Comparison of ENCODE assay signal across 12 mouse cellular contexts in the genomic region with DNA sequence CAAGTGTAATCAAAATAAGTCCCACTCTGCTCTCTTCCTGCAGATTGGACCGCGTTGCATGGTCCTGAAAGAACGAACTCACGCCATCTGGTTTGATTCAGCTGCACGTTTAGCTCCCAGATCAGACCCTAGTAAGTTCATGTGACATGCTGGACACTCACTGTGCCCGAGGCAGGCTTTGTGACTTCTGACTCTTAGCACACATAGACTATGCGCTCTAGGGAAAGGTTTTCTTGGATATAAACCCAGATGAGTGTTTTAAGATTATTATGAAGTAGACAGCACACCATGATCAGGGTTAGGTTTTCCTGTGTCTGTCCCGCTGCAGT. TPM values are rescaled to one million over a fixed set of nuclear protein-coding genes. Genes with fewer than 3 reads are reported as not detected.
DNase-seq lines count a peak whose midpoint lies in the region; ATAC-seq and TF ChIP-seq lines count a peak whose summit lies in the region.
"Had no signal": no experiment of that assay in that cellular context is flagged by ENCODE, and none has a peak within 500 bp of the region (broad histone marks: within the 10 kb centered on the region; RNA-seq: fewer than 3 reads in every experiment).

No protein-coding gene starts in this region.

- H3K27me3 ChIP-seq in heart, embryonic 16.5 days (ENCODE audit: control insufficient read depth, insufficient read depth, low read length) = no peaks in the 10 kb centered on the region
- no peaks in the 10 kb centered on the region for H3K27me3 ChIP-seq in testis, adult 2 months (ENCODE audit: control insufficient read depth, insufficient read depth, low read length)
- H3K27me3 ChIP-seq in limb, embryonic 13.5 days = no peaks in the 10 kb centered on the region
- no peaks in the 10 kb centered on the region for H3K27me3 ChIP-seq in forebrain, embryonic 11.5 days (ENCODE audit: control insufficient read depth, insufficient read depth, low read length)
- H3K27me3 ChIP-seq: neural tube, embryonic 12.5 days had no signal

- no peak for TF ChIP-seq CTCF in testis, adult 2 months (IDR thresholded peaks at IDR 0.05; ENCODE audit: control insufficient read depth, insufficient read depth, insufficient replicate concordance, low read depth, low read length)

- peaks cover 16% of the 10 kb centered on the region for H3K4me1 ChIP-seq in heart, embryonic 16.5 days (ENCODE audit: control insufficient read depth, insufficient read depth, low read length)
- no peaks in the 10 kb centered on the region; the same call in 1 of the 2 replicates for H3K4me1 ChIP-seq in testis, adult 2 months (ENCODE audit: control insufficient read depth, insufficient read depth, low read length)
- peaks cover 29% of the 10 kb centered on the region for H3K4me1 ChIP-seq in limb, embryonic 13.5 days
- 0 out of 2 replicates have a peak, but pooled peaks cover 2% of the 10 kb centered on the region for H3K4me1 ChIP-seq in forebrain, embryonic 11.5 days (replicated peaks; ENCODE audit: control insufficient read depth, insufficient read depth, low read length)

- TF ChIP-seq POLR2A in testis, adult 2 months (IDR thresholded peaks at IDR 0.05; ENCODE audit: control insufficient read depth, low read depth, low read length) = no peak

- H3K27ac ChIP-seq in heart, embryonic 16.5 days (ENCODE audit: low read length) = peak overlapping the region; percentile 82
- peak overlapping the region; percentile 12; the same call in 1 of the 2 replicates for H3K27ac ChIP-seq in testis, adult 2 months (ENCODE audit: control insufficient read depth, insufficient read depth, low read depth, low read length)
- peak overlapping the region; percentile 70 for H3K27ac ChIP-seq in limb, embryonic 13.5 days
- no peak overlapping the region for H3K27ac ChIP-seq in forebrain, embryonic 11.5 days (ENCODE audit: low read depth, low read length)
- H3K27ac ChIP-seq: neural tube, embryonic 12.5 days had no signal

- peak overlapping the region; percentile 34 for H3K4me3 ChIP-seq in heart, embryonic 16.5 days (ENCODE audit: low read length)
- H3K4me3 ChIP-seq in testis, adult 2 months (ENCODE audit: control insufficient read depth, low read depth, low read length) = no peak overlapping the region
- peak overlapping the region; percentile 27 for H3K4me3 ChIP-seq in limb, embryonic 13.5 days
- H3K4me3 ChIP-seq in forebrain, embryonic 11.5 days (ENCODE audit: low read depth, low read length) = no peak overlapping the region
- H3K4me3 ChIP-seq: erythroblast, embryonic 14.5 days; neural tube, embryonic 12.5 days had no signal

- peak overlapping the region; percentile 65 for H3K4me2 ChIP-seq in heart, embryonic 16.5 days (ENCODE audit: low read depth, low read length)
- peak overlapping the region; percentile 59 for H3K4me2 ChIP-seq in limb, embryonic 13.5 days (replicated peaks)
- H3K4me2 ChIP-seq in forebrain, embryonic 11.5 days (ENCODE audit: low read depth, low read length, severe bottlenecking) = no peak overlapping the region
- H3K4me2 ChIP-seq: neural tube, embryonic 12.5 days had no signal

- ATAC-seq in heart, embryonic 16.5 days (replicated peaks; ENCODE audit: extremely low read depth, insufficient read depth, low FRiP score) = peak; percentile 68
- no peak; the same call in 1 of the 2 replicates for ATAC-seq in limb, embryonic 13.5 days (ENCODE audit: low FRiP score, low read depth)
- ATAC-seq in forebrain, embryonic 11.5 days (replicated peaks; ENCODE audit: low FRiP score) = no peak

- 15% methylated on average over 8 of the region's 8 CpGs for WGBS in heart, embryonic 16.5 days
- WGBS in limb, embryonic 13.5 days = 17% methylated on average over 8 of the region's 8 CpGs
- WGBS in forebrain, embryonic 11.5 days = 76% methylated on average over 8 of the region's 8 CpGs

- no peak for DNase-seq in heart, adult 18-20 months
- DNase-seq in testis, postnatal 10 days (ENCODE audit: low spot score) = no peak
- DNase-seq in thymus, postnatal 25 days = no peak
- no peak for DNase-seq in layer of hippocampus, adult 8-10 months (ENCODE audit: low spot score in 2 of 2)
- DNase-seq in forebrain, embryonic 11.5 days (ENCODE audit: low spot score) = no peak

- 0 out of 2 replicates have a peak, but pooled peaks cover 3% of the 10 kb centered on the region for H3K9me3 ChIP-seq in heart, embryonic 16.5 days (replicated peaks; ENCODE audit: control insufficient read depth, low read length)
- 0 out of 2 replicates have a peak, but pooled peaks cover 3% of the 10 kb centered on the region for H3K9me3 ChIP-seq in limb, embryonic 13.5 days
- no peaks in the 10 kb centered on the region for H3K9me3 ChIP-seq in forebrain, embryonic 11.5 days (ENCODE audit: control insufficient read depth, low read length)
- H3K9me3 ChIP-seq: neural tube, embryonic 12.5 days had no signal

- no peaks in the 10 kb centered on the region for H3K36me3 ChIP-seq in heart, embryonic 16.5 days (ENCODE audit: control insufficient read depth, insufficient read depth)
- no peaks in the 10 kb centered on the region for H3K36me3 ChIP-seq in testis, adult 2 months (ENCODE audit: control insufficient read depth, insufficient read depth, low read length)
- no peaks in the 10 kb centered on the region for H3K36me3 ChIP-seq in limb, embryonic 13.5 days
- H3K36me3 ChIP-seq in forebrain, embryonic 11.5 days (ENCODE audit: control insufficient read depth, insufficient read depth, low read length) = no peaks in the 10 kb centered on the region
- H3K36me3 ChIP-seq: neural tube, embryonic 12.5 days had no signal

- H3K9ac ChIP-seq in heart, embryonic 16.5 days (ENCODE audit: low read length) = peak overlapping the region; percentile 52
- H3K9ac ChIP-seq in limb, embryonic 13.5 days = 0 out of 2 replicates have a peak overlapping the region, but pooled peaks have one; percentile 31
- H3K9ac ChIP-seq in forebrain, embryonic 11.5 days (ENCODE audit: low read length) = no peak overlapping the region
- H3K9ac ChIP-seq: neural tube, embryonic 12.5 days had no signal

RNA-seq across cellular contexts. Expression of a gene that starts 8.2 kb away (rescaled TPM):
- polyA plus RNA-seq in heart, embryonic 16.5 days (2015; fragmentation: Nextera tagmentation; extraction: Ambion mirVana) = not detected in 2 replicates
- total RNA-seq in heart, adult 18-20 months (2021) = not detected
- polyA plus RNA-seq in testis, adult 2 months (2012; rRNA removed) = 228 and 274 TPM in 2 replicates
- not detected in 2 replicates for polyA plus RNA-seq in limb, embryonic 13.5 days (2015; fragmentation: Nextera tagmentation; extraction: Ambion mirVana)
- total RNA-seq in layer of hippocampus, adult 8-10 months (2022) = not detected
- not detected in 2 replicates for polyA plus RNA-seq in forebrain, embryonic 11.5 days (2014; fragmentation: Nextera tagmentation; extraction: Ambion mirVana)
- total RNA-seq: adrenal gland, postnatal 4 days; left cerebral cortex, postnatal 36 days had no signal
- polyA plus RNA-seq: erythroblast, embryonic 14.5 days; neural tube, embryonic 12.5 days had no signal

Comparison
In these comparisons a context has a peak if more than half of its experiments do, and no peak if none do; other contexts are left out.
1. H3K4me3 ChIP-seq: peak in heart, embryonic 16.5 days (single experiment) and limb, embryonic 13.5 days (single experiment); none in testis, adult 2 months (single experiment) and forebrain, embryonic 11.5 days (single experiment).
2. RNA of a gene that starts 8.2 kb away (polyA plus RNA-seq): 228 to 274 TPM in testis, adult 2 months; not detected in forebrain, embryonic 11.5 days, not detected in heart, embryonic 16.5 days and not detected in limb, embryonic 13.5 days; every median in the first group is over 100 times any median in the second.